Mouse (Mus musculus): ENCODE results near the gene Usp2. TPM values are rescaled to one million over a fixed set of nuclear protein-coding genes. Genes with fewer than 3 reads are reported as not detected.

Gene Usp2
- 1 to 10 TPM in 1 of 2 experiments, under 1 TPM in 1; 0.51 to 3.4 TPM for polyA plus RNA-seq (2012; fragmentation: generic; extraction: Trizol)

GRCm38 (mm10) chr9:44066785-44067225 lies at the start of gene Usp2:
TSS of gene Usp2 (plus strand) at chr9:44067021.

GRCm38 (mm10) chr9:44042836-44043707 lies 23.7 kb upstream of the Usp2 start, which contains the start of gene Thy1:
TSS of gene Thy1 (plus strand) at chr9:44043384.

GRCm38 (mm10) chr9:44101490-44101889 lies 34.7 kb downstream of the Usp2 start, which contains the start of gene Mfrp:
TSS of gene Mfrp (plus strand) at chr9:44101729.

GRCm38 (mm10) chr9:44107110-44107509 lies 40.3 kb downstream of the Usp2 start, which contains the start of gene C1qtnf5:
TSS of gene C1qtnf5 (plus strand) at chr9:44107245.

GRCm38 (mm10) chr9:44113105-44113789 lies 46.4 kb downstream of the Usp2 start, which contains the start of the genes Gm49380 and Rnf26:
TSS of gene Gm49380 (minus strand) at chr9:44113500.
TSS of gene Rnf26 (minus strand) at chr9:44113517.

GRCm38 (mm10) chr9:44134101-44134850 lies 67.5 kb downstream of the Usp2 start, which contains the start of gene Mcam:
TSS of gene Mcam (plus strand) at chr9:44134469.

Other genes starting within 250 kb of the Usp2 start
- under 1 TPM; 0.16 to 0.78 TPM for gene Thy1, start 23.6 kb upstream of the Usp2 start, polyA plus RNA-seq (2012; fragmentation: generic; extraction: Trizol)
- under 1 TPM in 1 of 2 experiments, not detected in 1; 0.06 TPM for gene Mfrp, start 34.7 kb downstream of the Usp2 start, polyA plus RNA-seq (2012; fragmentation: generic; extraction: Trizol)
- gene C1qtnf5, start 40.2 kb downstream of the Usp2 start, polyA plus RNA-seq (2012; fragmentation: generic; extraction: Trizol): 1 to 10 TPM in 1 of 2 experiments, under 1 TPM in 1; 0.16 to 1.5 TPM
- gene Gm49380, start 46.5 kb downstream of the Usp2 start, polyA plus RNA-seq (2012; fragmentation: generic; extraction: Trizol): under 1 TPM in 1 of 2 experiments, not detected in 1; 0.27 TPM
- gene Rnf26, start 46.5 kb downstream of the Usp2 start, polyA plus RNA-seq (2012; fragmentation: generic; extraction: Trizol): 10 to 100 TPM; 43.1 to 68.6 TPM
- gene Mcam, start 67.4 kb downstream of the Usp2 start, polyA plus RNA-seq (2012; fragmentation: generic; extraction: Trizol): under 1 TPM; 0.19 to 0.68 TPM
- 1 to 10 TPM in 1 of 2 experiments, under 1 TPM in 1; 0.90 to 3.3 TPM for gene Cbl, start 167.0 kb downstream of the Usp2 start, polyA plus RNA-seq (2012; fragmentation: generic; extraction: Trizol)
- gene Ccdc153, start 173.7 kb downstream of the Usp2 start, polyA plus RNA-seq (2012; fragmentation: generic; extraction: Trizol): not detected
- under 1 TPM in 1 of 2 experiments, not detected in 1; 0.04 TPM for gene Pdzd3, start 184.4 kb downstream of the Usp2 start, polyA plus RNA-seq (2012; fragmentation: generic; extraction: Trizol)
- gene Nlrx1, start 201.6 kb downstream of the Usp2 start, polyA plus RNA-seq (2012; fragmentation: generic; extraction: Trizol): 1 to 10 TPM in 1 of 2 experiments, under 1 TPM in 1; 0.41 to 2.5 TPM
- gene Abcg4, start 221.6 kb downstream of the Usp2 start, polyA plus RNA-seq (2012; fragmentation: generic; extraction: Trizol): under 1 TPM; 0.09 to 0.91 TPM
- 1 to 10 TPM; 2.5 to 5.2 TPM for gene Hinfp, start 238.7 kb downstream of the Usp2 start, polyA plus RNA-seq (2012; fragmentation: generic; extraction: Trizol)

Data from C3H10T1/2 (cell line).